Mouse (Mus musculus): ENCODE results near the gene Vstm2l. TPM values are rescaled to one million over a fixed set of nuclear protein-coding genes. Genes with fewer than 3 reads are reported as not detected.
A peak's percentile ranks its signal among the peaks of the same experiment; 100 is the strongest.

The Vstm2l gene
- total RNA-seq, 2 experiments from 2014 or later = not detected

GRCm38 (mm10) chr2:157927397-157927796 is 12.9 kb downstream of the Vstm2l start:
- no peak for DNase-seq (ENCODE audit: low spot score)
- intact Hi-C loops (cut with DNase I) = no loop called here

GRCm38 (mm10) chr2:157927815-157928214 is 13.4 kb downstream of the Vstm2l start:
- intact Hi-C loops (cut with DNase I) = no loop called here

GRCm38 (mm10) chr2:157932655-157933054 is 18.2 kb downstream of the Vstm2l start:
- intact Hi-C loops (cut with DNase I) = no loop called here
- DNase-seq (ENCODE audit: low spot score) = no peak

More at GRCm38 (mm10) chr2:157927815-157928214, 13.4 kb downstream of the Vstm2l start:
- DNase-seq (ENCODE audit: low spot score) = no peak

GRCm38 (mm10) chr2:157935444-157936171 is 21.2 kb downstream of the Vstm2l start:
- intact Hi-C loops (cut with DNase I) = no loop called here
- DNase-seq (ENCODE audit: low spot score) = no peak

- no peak for DNase-seq (ENCODE audit: low spot score)
- intact Hi-C loops (cut with DNase I) = no loop called here
Measured at GRCm38 (mm10) chr2:157936676-157937075, 22.2 kb downstream of the Vstm2l start.

GRCm38 (mm10) chr2:157940586-157941185 is 26.2 kb downstream of the Vstm2l start:
- no peak for DNase-seq (ENCODE audit: low spot score)
- intact Hi-C loops (cut with DNase I) = loop anchor here (5.0 kb wide), 1 partner anchor 303 kb away; no protein-coding TSS in a partner anchor

- intact Hi-C loops (cut with DNase I) = loop anchor here (5.0 kb wide), 1 partner anchor 306 kb away; no protein-coding TSS in a partner anchor
- peak; percentile 47 for DNase-seq (ENCODE audit: low spot score)
Measured at GRCm38 (mm10) chr2:157943514-157944155, 29.2 kb downstream of the Vstm2l start.

GRCm38 (mm10) chr2:157944156-157944893 is 29.9 kb downstream of the Vstm2l start:
- intact Hi-C loops (cut with DNase I) = loop anchor here (5.0 kb wide), 1 partner anchor 307 kb away; no protein-coding TSS in a partner anchor
- DNase-seq (ENCODE audit: low spot score) = no peak

- intact Hi-C loops (cut with DNase I) = no loop called here
- no peak for DNase-seq (ENCODE audit: low spot score)
Measured at GRCm38 (mm10) chr2:157953978-157954377, 39.5 kb downstream of the Vstm2l start.

GRCm38 (mm10) chr2:157957707-157958108 is 43.3 kb downstream of the Vstm2l start:
- intact Hi-C loops (cut with DNase I) = no loop called here
- DNase-seq (ENCODE audit: low spot score) = no peak

GRCm38 (mm10) chr2:157967856-157968255 is 53.4 kb downstream of the Vstm2l start:
- intact Hi-C loops (cut with DNase I) = no loop called here
- DNase-seq (ENCODE audit: low spot score) = no peak

- no peak for DNase-seq (ENCODE audit: low spot score)
- intact Hi-C loops (cut with DNase I) = no loop called here
Measured at GRCm38 (mm10) chr2:157970124-157970523, 55.7 kb downstream of the Vstm2l start.

GRCm38 (mm10) chr2:157970669-157971068 is 56.2 kb downstream of the Vstm2l start:
- intact Hi-C loops (cut with DNase I) = no loop called here
- no peak for DNase-seq (ENCODE audit: low spot score)

GRCm38 (mm10) chr2:157974604-157975501 is 60.4 kb downstream of the Vstm2l start:
- intact Hi-C loops (cut with DNase I) = no loop called here

GRCm38 (mm10) chr2:157975595-157975994 is 61.1 kb downstream of the Vstm2l start:
- intact Hi-C loops (cut with DNase I) = no loop called here
- DNase-seq (ENCODE audit: low spot score) = no peak

More at GRCm38 (mm10) chr2:157974604-157975501, 60.4 kb downstream of the Vstm2l start:
- no peak for DNase-seq (ENCODE audit: low spot score)

GRCm38 (mm10) chr2:157979241-157979640 is 64.8 kb downstream of the Vstm2l start:
- intact Hi-C loops (cut with DNase I) = no loop called here
- no peak for DNase-seq (ENCODE audit: low spot score)

- intact Hi-C loops (cut with DNase I) = no loop called here
- no peak for DNase-seq (ENCODE audit: low spot score)
Measured at GRCm38 (mm10) chr2:157982727-157983126, 68.3 kb downstream of the Vstm2l start.

GRCm38 (mm10) chr2:157983276-157983675 is 68.8 kb downstream of the Vstm2l start:
- no peak for DNase-seq (ENCODE audit: low spot score)
- intact Hi-C loops (cut with DNase I) = no loop called here

GRCm38 (mm10) chr2:157985611-157986010 is 71.2 kb downstream of the Vstm2l start:
- intact Hi-C loops (cut with DNase I) = no loop called here
- no peak for DNase-seq (ENCODE audit: low spot score)
